Mouse (Mus musculus) heart, postnatal 14 days (tissue): ENCODE results near the gene Slc29a3. TPM values are rescaled to one million over a fixed set of nuclear protein-coding genes. Genes with fewer than 3 reads are reported as not detected.
A peak's percentile ranks its signal among the peaks of the same experiment; 100 is the strongest.
"Not testable (repeated sequence)": the region's sequence is repeated elsewhere in the genome, so short reads cannot be mapped to it uniquely, and the experiment has no call there.

Experiments
- DNase-seq, 2 experiments: peaks; one replicate each; pipeline ENCODE4 v3.0.0; 2021 to 2022
- intact Hi-C: fragments of 180-260 bp; cut with DNase I; formaldehyde crosslinking; loops from one replicate; pipeline ENCODE4 v1.15.1; 2025
- total RNA-seq, 2 experiments: library from RNA; stranded (reverse); gene quantifications; 2 replicates each; pipeline ENCODE4 v1.2.3; 2021

Gene Slc29a3
- total RNA-seq, 2 experiments from 2014 or later, result 6.1 to 7.4 TPM

- intact Hi-C loops, result no loop called here
- DNase-seq, result no peak
These were observed 18.3 kb upstream of the Slc29a3 start for GRCm38 (mm10) chr10:60770855-60771254.

DNA sequence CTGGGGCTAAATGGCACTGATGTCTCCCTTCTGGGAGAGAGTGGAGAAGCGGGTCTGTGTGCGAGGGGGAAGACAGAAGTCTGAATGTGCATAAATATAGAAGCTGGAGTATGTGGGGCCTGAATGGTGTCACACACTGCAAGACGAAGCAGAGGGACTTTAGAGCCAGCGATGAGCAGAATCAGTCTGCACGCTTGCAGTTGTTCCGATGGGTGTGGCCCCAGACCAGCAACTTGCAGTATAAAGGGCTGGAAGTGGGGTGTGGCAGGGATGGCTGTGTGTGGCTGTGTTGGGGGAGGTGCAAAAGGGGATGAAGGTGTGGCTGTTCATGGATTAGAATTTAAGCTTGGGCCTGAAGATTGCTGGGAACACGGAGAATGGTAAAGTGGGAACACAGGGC is 16.0 kb upstream of the Slc29a3 start:
- intact Hi-C loops, result no loop called here
- no peak for DNase-seq

GRCm38 (mm10) chr10:60767400-60767799 is 14.8 kb upstream of the Slc29a3 start:
- intact Hi-C loops, result no loop called here
- no peak for DNase-seq

DNA sequence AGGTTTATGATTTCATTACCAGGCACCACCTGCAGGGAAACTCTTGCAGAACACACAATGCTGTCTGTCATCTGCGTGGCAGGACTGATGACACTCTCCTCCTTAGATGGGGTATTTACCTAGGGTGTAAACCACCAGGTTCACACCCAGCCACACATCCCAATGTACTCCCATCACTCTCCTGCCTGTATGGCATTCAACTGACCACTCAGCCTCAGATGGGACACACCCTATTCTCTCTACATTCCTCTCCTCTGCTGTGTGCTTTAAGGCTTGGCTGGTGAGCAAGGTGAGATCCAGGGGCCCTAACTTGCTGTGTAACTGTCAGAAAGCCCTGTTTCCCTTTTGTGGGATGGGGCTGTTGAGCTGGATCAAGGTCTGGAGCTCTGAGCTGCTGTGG is 9.5 kb upstream of the Slc29a3 start:
- intact Hi-C loops, result loop anchor here (5.0 kb wide), 2 partner anchors 220 to 290 kb away; no protein-coding TSS in a partner anchor
- no peak for DNase-seq

- DNase-seq, result peak; percentile 89 to 95
- intact Hi-C loops, result loop anchor here (5.0 kb wide), 2 partner anchors 222 to 292 kb away; no protein-coding TSS in a partner anchor
These were observed 7.8 kb upstream of the Slc29a3 start for GRCm38 (mm10) chr10:60760377-60760776.

- intact Hi-C loops, result loop anchor here (1.0 to 2.0 kb wide), 3 partner anchors 226 to 452 kb away; no protein-coding TSS in a partner anchor
- peak; percentile 67 to 78 for DNase-seq
These were observed 4.4 kb upstream of the Slc29a3 start for GRCm38 (mm10) chr10:60756992-60757391.

DNA sequence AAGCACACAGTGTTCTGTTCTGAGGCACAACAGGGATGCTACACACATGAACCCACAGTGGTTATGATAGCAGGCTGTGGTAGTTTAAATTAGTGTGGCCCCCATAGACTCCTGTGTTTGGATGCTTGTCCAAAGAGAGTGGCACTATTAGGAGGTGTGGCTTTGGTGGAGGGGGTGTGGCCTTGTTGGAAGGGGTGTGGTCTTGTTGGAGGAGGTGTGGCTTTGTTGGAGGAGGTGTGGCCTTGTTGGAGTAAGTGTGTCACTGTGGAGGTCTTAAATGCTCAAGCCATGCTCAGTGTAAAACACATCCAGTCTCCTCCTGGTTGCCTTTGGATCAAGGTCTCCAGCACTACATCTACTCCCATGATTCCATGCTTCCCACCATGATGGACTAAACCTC is 3.6 kb upstream of the Slc29a3 start:
- DNase-seq, result no peak
- intact Hi-C loops, result loop anchor here (2.0 kb wide), 1 partner anchor 339 kb away; no protein-coding TSS in a partner anchor

DNA sequence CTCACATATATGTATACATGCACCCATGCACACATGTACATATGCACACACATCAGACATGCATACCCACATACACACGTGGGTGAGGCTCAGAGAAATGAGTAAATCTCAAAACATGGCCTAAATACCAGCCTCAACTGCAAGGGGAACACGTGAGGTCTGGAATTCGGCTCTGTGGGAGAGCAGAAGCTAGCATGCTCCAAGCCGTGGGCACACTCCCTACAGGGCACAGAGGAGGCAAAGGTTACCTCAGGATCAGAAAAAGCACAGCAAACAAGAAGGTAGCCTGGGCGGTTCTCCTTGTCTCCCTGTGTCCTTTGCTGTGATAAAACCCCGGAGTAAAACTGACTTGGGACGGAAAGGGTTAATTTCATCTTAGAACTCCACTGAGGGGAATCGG is 1.3 kb upstream of the Slc29a3 start:
- intact Hi-C loops, result loop anchor here (2.0 kb wide), 1 partner anchor 57 kb away; the partner anchor contains the start of gene Cdh23
- DNase-seq, result no peak

- intact Hi-C loops, result loop anchor here (2.0 kb wide), 1 partner anchor 56 kb away; the partner anchor contains the start of gene Cdh23
- peak in 1 of 2 experiments; percentile 22 for DNase-seq
These were observed 667 bp upstream of the Slc29a3 start for GRCm38 (mm10) chr10:60753261-60753660.

DNA sequence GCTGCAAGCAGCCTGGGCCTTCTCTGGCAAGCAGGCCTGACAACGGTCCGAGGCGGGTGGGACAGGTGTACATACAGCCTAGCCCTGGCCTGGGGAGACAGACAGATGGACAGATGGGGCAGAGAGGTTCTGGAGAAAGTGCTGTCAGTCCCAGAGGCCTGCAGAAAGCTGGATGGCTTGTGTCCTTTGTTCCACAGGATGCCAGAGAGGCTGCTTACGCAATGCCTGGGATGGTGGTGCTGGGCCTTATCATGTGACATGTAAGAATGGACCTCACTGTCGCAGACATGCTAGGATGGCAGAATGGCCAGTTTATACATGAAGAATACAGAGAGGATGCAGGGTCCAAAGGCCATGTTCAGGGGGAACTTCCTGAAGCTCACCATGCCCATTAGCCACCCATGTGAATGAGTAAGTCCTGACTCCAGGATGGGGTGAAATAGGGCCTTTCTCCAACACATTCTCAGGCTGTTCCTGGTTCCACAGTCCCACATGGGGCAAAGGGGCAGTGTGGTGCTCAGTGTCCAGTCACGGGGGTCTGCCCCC is 4.9 kb downstream of the Slc29a3 start:
- no peak for DNase-seq
- intact Hi-C loops, result no loop called here

DNA sequence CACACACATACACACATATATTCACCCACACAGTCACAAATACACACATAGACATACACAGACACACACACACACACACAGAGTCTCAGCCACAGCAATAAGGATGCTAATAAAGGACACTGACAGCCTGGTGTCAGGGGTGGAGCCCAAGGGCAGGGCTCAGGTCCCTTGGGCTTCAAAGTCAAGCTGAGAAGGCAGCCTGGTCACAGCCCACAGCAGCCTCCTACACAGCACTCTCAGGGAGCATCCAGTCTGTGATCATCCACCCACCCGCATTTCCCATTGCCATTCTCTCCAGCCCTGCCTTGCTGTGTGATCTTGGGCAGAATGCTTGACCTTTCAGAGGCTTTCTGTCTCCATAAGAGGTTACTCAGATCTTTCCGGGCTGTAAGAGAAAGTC is 6.1 kb downstream of the Slc29a3 start:
- intact Hi-C loops, result no loop called here
- DNase-seq, result no peak

DNA sequence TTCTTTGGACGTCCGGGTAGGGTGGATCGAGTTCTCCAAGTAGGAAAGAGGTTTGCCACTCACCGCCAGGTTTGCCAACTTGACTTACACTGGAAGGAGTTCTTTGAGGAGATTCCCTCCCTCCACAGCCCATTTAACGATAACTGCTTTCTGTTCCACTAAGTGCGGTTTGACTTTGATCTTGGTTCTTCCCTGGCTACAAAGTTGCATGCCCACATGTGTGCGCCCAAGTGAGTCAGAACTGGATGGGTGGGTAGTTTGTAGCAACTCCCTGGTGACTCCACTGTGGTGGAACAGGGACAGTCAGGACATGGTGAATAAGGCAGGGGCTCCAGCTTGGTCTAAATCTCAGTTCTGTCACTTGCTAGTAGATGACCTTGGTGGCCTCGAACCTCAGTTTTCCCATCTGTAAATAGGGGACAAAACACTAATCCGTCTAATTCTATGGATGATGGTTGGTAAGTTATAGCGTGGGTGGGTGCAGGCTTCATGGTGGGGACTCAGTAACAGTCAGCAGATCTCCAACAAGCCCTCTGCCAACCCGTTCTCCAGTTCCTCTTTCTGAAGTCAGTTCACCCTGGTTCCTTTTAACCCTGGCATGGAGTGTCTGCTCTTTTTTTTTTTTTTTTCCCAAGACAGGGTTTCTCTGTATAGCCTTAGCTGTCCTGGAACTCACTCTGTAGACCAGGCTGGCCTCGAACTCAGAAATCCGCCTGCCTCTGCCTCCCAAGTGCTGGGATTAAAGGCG is 7.9 kb downstream of the Slc29a3 start:
- DNase-seq, result no peak
- intact Hi-C loops, result no loop called here

DNA sequence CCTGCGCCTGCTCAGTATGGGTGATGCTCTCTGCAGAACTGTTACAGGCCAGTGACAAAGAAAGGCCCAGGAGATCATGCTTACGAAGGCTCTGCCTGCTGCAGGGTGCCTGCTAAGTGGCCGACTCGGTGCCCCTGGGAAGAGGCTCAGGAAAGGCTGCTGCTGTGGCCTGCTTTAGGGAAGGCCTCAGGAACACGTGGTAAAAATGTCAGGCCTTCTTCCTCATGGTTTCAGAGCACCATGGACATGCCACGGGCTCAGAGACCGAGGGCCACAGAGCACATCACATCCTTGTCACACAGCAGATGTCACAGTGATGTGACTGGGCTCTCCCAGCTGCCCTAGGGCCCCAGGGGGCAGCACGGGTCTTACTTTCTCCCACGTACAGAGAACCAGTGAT is 8.9 kb downstream of the Slc29a3 start:
- DNase-seq, result no peak
- intact Hi-C loops, result no loop called here

DNA sequence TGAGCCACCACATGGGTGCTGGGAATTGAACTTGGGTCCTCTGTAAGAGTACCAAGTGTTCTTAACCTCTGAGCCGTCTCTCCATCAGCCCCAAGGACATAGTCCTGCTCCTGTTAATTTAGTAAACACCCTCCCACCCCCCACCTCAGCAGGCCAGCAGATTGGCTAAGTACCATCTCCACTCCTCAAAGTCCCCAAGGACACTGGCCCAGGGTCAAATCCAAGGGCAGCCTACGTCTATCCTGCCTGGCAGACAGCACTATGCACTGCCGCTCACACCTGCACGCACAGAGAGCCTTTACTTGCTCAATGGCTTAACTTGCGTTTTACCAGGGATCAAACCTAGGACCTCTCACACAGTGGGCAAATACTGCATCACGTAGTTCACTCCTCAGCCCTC is 9.7 kb downstream of the Slc29a3 start:
- intact Hi-C loops, result no loop called here
- DNase-seq, result no peak

DNA sequence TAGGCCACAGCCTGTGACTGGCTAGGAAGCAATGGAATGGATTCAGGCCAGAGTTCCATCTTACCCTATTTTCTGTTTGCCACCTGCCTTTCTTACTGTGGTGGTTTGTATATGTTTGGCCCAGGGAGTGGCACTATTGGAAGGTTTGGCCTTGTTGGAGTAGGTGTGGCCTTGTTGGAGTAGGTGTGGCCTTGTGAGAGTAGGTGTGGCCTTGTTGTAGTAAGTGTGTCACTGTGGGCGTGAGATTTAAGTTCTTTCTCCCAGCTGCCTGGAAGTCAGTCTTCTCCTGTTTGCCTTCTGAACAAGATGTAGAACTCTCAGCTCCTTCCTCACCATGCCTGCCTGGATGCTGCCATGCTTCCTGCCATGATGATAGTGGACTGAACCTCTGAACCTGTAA is 10.3 kb downstream of the Slc29a3 start:
- not testable (repeated sequence) for DNase-seq

GRCm38 (mm10) chr10:60741435-60741834 is 11.2 kb downstream of the Slc29a3 start:
- intact Hi-C loops, result no loop called here

More for the DNA sequence above, 10.3 kb downstream of the Slc29a3 start:
- intact Hi-C loops, result not testable (repeated sequence)

DNA sequence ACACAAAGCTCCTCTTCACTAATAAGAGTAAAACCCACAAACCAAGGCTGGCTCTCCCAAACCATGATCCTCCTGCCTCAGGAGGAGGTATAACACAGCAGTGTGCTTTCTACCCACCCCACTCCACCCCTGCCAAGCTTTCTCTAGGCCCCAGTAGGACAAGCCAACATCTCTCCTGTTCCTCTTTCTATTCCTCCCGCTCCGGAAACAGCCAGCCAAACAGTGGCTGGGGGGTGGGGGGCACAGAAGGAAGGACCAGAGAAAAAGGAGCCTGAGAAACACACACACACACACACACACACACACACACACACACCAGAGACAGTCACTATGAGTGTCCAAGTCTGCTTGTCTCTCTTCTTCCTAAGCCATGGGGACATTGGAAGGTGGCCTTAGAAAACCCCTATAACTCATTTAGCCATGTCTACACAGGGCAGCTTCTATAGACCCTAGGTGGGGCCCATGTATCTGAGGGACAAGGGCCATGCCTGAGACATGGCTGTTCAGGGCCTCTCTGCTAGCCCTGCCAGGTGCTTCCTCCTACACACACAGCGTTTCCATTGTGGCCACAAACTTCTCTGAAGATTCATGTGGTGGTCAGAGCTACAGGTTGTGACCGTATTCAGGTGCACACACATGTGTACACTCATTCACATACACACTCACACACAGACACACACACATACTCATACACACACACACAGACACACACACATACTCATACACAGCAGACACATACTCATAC is 12.8 kb downstream of the Slc29a3 start:
- DNase-seq, result peak in 1 of 2 experiments; percentile 24
- intact Hi-C loops, result no loop called here

More at GRCm38 (mm10) chr10:60741435-60741834, 11.2 kb downstream of the Slc29a3 start:
- no peak for DNase-seq

DNA sequence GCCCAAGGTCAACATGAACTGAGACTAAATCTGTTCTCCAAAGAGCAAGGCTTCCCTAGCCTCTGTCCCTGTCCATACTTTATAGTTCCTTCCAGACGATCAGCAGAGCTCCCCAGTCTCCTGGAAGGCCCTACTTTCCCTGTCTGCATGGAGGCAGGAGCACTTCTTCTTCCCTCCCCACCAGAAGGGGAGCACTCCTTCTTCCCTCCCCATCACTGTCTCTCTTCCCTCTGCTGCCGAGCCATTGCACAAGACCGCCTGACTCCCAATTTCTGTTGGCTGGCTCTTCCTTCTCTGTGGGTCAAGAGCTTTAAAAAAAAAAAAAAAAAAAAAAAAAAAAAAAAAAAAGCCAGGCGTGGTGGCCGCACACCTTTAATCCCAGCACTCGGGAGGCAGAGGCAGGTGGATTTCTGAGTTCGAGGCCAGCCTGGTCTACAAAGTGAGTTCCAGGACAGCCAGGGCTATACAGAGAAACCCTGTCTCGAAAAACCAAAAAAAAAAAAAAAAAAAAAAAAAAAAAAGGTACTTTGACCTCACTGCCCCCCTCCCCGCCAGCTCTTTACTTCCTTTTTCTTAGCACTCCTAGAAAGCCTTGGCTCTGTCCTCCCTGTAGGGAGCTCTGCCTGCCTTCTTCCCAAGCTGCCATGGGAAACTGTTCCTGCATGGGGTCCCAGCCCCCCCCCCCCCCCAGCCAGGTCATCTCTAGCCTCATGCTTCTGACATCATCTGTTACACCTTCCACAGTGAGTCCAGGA is 14.5 kb downstream of the Slc29a3 start:
- intact Hi-C loops, result no loop called here
- no peak for DNase-seq

- intact Hi-C loops, result no loop called here
- DNase-seq, result no peak
These were observed 15.3 kb downstream of the Slc29a3 start for GRCm38 (mm10) chr10:60737169-60737728.

DNA sequence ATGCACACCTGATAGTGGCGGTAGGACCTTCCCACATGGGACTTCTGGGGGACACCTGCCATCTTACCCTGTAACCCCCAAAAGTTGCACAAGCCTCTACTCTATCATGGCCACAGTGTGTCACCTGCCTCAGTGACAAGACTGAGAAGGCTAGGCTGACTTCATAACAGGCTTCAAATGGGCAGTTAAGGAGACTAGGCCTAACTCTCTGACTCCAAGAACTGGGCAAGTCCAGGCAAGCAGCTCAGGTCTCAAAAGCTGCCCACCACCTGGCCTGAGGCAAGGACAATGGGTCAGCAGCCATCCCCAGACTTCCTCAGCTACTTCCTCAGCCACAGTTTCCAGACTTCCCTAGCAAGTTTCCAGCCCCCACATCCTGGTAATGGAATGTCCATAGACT is 16.9 kb downstream of the Slc29a3 start:
- intact Hi-C loops, result no loop called here
- no peak for DNase-seq
